Mouse (Mus musculus): ENCODE results near the gene Gm20604. TPM values are rescaled to one million over a fixed set of nuclear protein-coding genes. Genes with fewer than 3 reads are reported as not detected.
A peak's percentile ranks its signal among the peaks of the same experiment; 100 is the strongest.

Gm20604 gene
- total and polyA plus RNA-seq, 2 experiments from 2014 or later = 29.7 to 54.5 TPM

- ATAC-seq (ENCODE audit: low FRiP score) = no peak
- no peak overlapping the region for H3K4me2 ChIP-seq (ENCODE audit: low read depth, low read length, poor library complexity, severe bottlenecking)
- TF ChIP-seq CTCF (IDR thresholded peaks at IDR 0.05) = peak; percentile 49
- H3K9ac ChIP-seq (replicated peaks; ENCODE audit: low read length, poor library complexity, severe bottlenecking) = no peak overlapping the region
- WGBS = 51% methylated on average over 3 of the region's 3 CpGs
- H3K9me3 ChIP-seq (ENCODE audit: low read length) = no peaks in the 10 kb centered on the region
- peaks cover 29% of the 10 kb centered on the region for H3K36me3 ChIP-seq (ENCODE audit: insufficient read depth, low read length)
- H3K27ac ChIP-seq (ENCODE audit: low read depth, low read length) = no peak overlapping the region
- H3K4me3 ChIP-seq (ENCODE audit: low read depth, low read length) = no peak overlapping the region
- H3K27me3 ChIP-seq (ENCODE audit: insufficient read depth, low read length) = no peaks in the 10 kb centered on the region
- H3K4me1 ChIP-seq (ENCODE audit: insufficient read depth, low read length) = no peaks in the 10 kb centered on the region
- DNase-seq (ENCODE audit: low spot score) = peak; percentile 19
These were observed 21.0 kb upstream of the Gm20604 start for GRCm38 (mm10) chr12:102779452-102779851.

GRCm38 (mm10) chr12:102778151-102778550, 19.7 kb upstream of the Gm20604 start:
- H3K4me3 ChIP-seq (ENCODE audit: low read depth, low read length) = no peak overlapping the region
- TF ChIP-seq CTCF (IDR thresholded peaks at IDR 0.05) = no peak
- H3K27me3 ChIP-seq (ENCODE audit: insufficient read depth, low read length) = no peaks in the 10 kb centered on the region
- DNase-seq (ENCODE audit: low spot score) (no peak), ATAC-seq (ENCODE audit: low FRiP score) (no peak)
- H3K9ac ChIP-seq (replicated peaks; ENCODE audit: low read length, poor library complexity, severe bottlenecking) = no peak overlapping the region
- H3K9me3 ChIP-seq (ENCODE audit: low read length) = no peaks in the 10 kb centered on the region
- peaks cover 31% of the 10 kb centered on the region for H3K36me3 ChIP-seq (ENCODE audit: insufficient read depth, low read length)
- WGBS = 58% methylated on average over 5 of the region's 5 CpGs
- no peak overlapping the region for H3K4me2 ChIP-seq (ENCODE audit: low read depth, low read length, poor library complexity, severe bottlenecking)
- no peaks in the 10 kb centered on the region for H3K4me1 ChIP-seq (ENCODE audit: insufficient read depth, low read length)
- H3K27ac ChIP-seq (ENCODE audit: low read depth, low read length) = no peak overlapping the region

DNA sequence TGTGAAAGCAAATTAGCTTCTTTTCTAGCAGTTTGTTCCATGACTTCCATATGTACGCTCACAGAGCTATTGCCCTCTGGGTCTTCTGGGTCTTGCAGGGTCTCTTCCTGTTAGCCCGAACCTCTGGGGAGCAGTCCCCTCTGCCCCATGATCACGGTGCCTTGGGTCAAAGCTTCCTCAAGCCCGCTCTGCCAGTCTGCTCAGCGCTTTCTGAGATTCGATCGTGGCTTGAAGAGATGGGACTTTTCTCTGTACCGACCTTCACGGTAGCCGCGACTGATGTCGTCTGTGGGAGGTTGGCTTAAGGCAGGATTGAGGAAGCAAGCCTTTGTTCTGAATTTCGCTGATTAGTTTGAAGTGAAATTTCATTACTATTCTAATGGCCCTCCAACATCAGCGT, 17.6 kb upstream of the Gm20604 start:
- Histone ChIP-seq H3K27me3 (ENCODE audit: insufficient read depth, low read length) (no peaks in the 10 kb centered on the region), H3K36me3 (ENCODE audit: insufficient read depth, low read length) (peaks cover 49% of the 10 kb centered on the region), H3K9me3 (ENCODE audit: low read length) (no peaks in the 10 kb centered on the region), H3K27ac (ENCODE audit: low read depth, low read length) (no peak overlapping the region), H3K4me2 (ENCODE audit: low read depth, low read length, poor library complexity, severe bottlenecking) (no peak overlapping the region), H3K4me3 (ENCODE audit: low read depth, low read length) (no peak overlapping the region), H3K4me1 (ENCODE audit: insufficient read depth, low read length) (no peaks in the 10 kb centered on the region), H3K9ac (replicated peaks; ENCODE audit: low read length, poor library complexity, severe bottlenecking) (no peak overlapping the region)
- DNase-seq (ENCODE audit: low spot score) = no peak
- TF ChIP-seq CTCF (IDR thresholded peaks at IDR 0.05) = no peak
- WGBS = 86% methylated on average over 14 of the region's 14 CpGs
- ATAC-seq (ENCODE audit: low FRiP score) = no peak

DNA sequence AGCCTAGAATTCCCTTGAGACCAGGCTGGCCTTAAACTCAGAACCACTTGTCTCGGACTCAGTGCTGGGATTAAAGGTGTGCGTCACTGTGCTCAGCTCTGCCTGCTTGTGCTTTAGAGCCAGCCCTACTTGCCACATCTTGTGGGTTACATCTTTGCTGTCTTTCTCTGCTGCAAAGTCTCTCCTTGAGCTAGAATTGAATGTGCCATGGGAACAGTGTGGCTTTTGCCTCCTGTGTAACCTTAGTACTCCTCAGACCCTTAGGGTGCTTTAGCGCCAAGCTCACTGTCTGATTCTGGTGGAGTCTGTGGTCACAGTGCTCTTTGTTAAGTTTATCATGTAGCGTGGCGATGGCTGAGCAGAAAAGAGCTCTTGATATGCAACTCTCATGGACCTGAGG, 14.2 kb upstream of the Gm20604 start:
- peaks cover 73% of the 10 kb centered on the region for H3K36me3 ChIP-seq (ENCODE audit: insufficient read depth, low read length)
- 94% methylated on average over 5 of the region's 5 CpGs for WGBS

GRCm38 (mm10) chr12:102771601-102772000, 13.1 kb upstream of the Gm20604 start:
- 97% methylated on average over 8 of the region's 8 CpGs for WGBS
- no peak for TF ChIP-seq CTCF (IDR thresholded peaks at IDR 0.05)
- Histone ChIP-seq H3K9ac (replicated peaks; ENCODE audit: low read length, poor library complexity, severe bottlenecking) (no peak overlapping the region), H3K27ac (ENCODE audit: low read depth, low read length) (no peak overlapping the region), H3K4me2 (ENCODE audit: low read depth, low read length, poor library complexity, severe bottlenecking) (no peak overlapping the region), H3K4me3 (ENCODE audit: low read depth, low read length) (no peak overlapping the region), H3K27me3 (ENCODE audit: insufficient read depth, low read length) (no peaks in the 10 kb centered on the region), H3K9me3 (ENCODE audit: low read length) (no peaks in the 10 kb centered on the region), H3K4me1 (ENCODE audit: insufficient read depth, low read length) (no peaks in the 10 kb centered on the region), H3K36me3 (ENCODE audit: insufficient read depth, low read length) (peaks cover 75% of the 10 kb centered on the region)
- no peak for DNase-seq (ENCODE audit: low spot score)
- ATAC-seq (ENCODE audit: low FRiP score) = no peak

More for the DNA sequence above, 14.2 kb upstream of the Gm20604 start:
- H3K9me3 ChIP-seq (ENCODE audit: low read length) = no peaks in the 10 kb centered on the region
- no peak overlapping the region for H3K4me2 ChIP-seq (ENCODE audit: low read depth, low read length, poor library complexity, severe bottlenecking)
- no peak overlapping the region for H3K9ac ChIP-seq (replicated peaks; ENCODE audit: low read length, poor library complexity, severe bottlenecking)
- no peak for TF ChIP-seq CTCF (IDR thresholded peaks at IDR 0.05)
- DNase-seq (ENCODE audit: low spot score) (no peak), ATAC-seq (ENCODE audit: low FRiP score) (no peak)
- H3K27me3 ChIP-seq (ENCODE audit: insufficient read depth, low read length) = no peaks in the 10 kb centered on the region
- no peak overlapping the region for H3K4me3 ChIP-seq (ENCODE audit: low read depth, low read length)
- no peaks in the 10 kb centered on the region for H3K4me1 ChIP-seq (ENCODE audit: insufficient read depth, low read length)
- no peak overlapping the region for H3K27ac ChIP-seq (ENCODE audit: low read depth, low read length)

DNA sequence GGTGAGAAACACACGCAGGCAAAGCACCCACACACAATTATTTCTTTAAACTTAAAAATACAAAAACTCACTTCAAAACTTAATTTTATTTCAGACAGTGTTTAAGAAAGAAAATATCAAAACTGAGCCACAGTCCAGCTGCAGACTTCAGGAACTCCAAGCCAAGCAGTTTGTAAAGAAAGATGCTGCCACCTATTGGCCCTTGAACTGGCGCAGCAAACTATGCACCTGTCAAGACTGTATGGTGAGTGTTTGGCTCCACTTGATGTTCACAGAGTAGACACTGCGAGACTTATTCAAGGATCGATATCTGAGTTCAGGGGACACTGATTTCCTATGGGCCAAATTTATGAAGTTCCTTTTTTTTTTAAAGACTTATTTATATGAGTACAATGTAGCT, 10.5 kb upstream of the Gm20604 start:
- ATAC-seq (ENCODE audit: low FRiP score) (no peak), DNase-seq (ENCODE audit: low spot score) (no peak)
- Histone ChIP-seq H3K27me3 (ENCODE audit: insufficient read depth, low read length) (no peaks in the 10 kb centered on the region), H3K9ac (replicated peaks; ENCODE audit: low read length, poor library complexity, severe bottlenecking) (no peak overlapping the region), H3K4me3 (ENCODE audit: low read depth, low read length) (no peak overlapping the region), H3K36me3 (ENCODE audit: insufficient read depth, low read length) (peaks cover 67% of the 10 kb centered on the region), H3K4me2 (ENCODE audit: low read depth, low read length, poor library complexity, severe bottlenecking) (no peak overlapping the region), H3K9me3 (ENCODE audit: low read length) (no peaks in the 10 kb centered on the region), H3K27ac (ENCODE audit: low read depth, low read length) (no peak overlapping the region), H3K4me1 (ENCODE audit: insufficient read depth, low read length) (no peaks in the 10 kb centered on the region)
- 93% methylated on average over 4 of the region's 4 CpGs for WGBS
- TF ChIP-seq CTCF (IDR thresholded peaks at IDR 0.05) = peak; percentile 55

Measured in midbrain, postnatal 0 days (tissue).